Mouse (Mus musculus) embryonic facial prominence, embryonic 13.5 days (tissue): ENCODE results near the gene Gabra6. TPM values are rescaled to one million over a fixed set of nuclear protein-coding genes. Genes with fewer than 3 reads are reported as not detected.

Experiments
- polyA plus RNA-seq: library from polyadenylated mRNA; unstranded; fragments of >200 nt; fragmentation: Nextera tagmentation; extraction: Ambion mirVana; gene quantifications from 2 replicates; pipeline ENCODE4 v1.2.1, GENCODE M21; 2015

Gene Gabra6
- polyA plus RNA-seq, 1 experiment from 2014 or later = 0.11 TPM

Other genes starting within 250 kb of the Gabra6 start
- gene Gabra1, start 138.1 kb downstream of the Gabra6 start, polyA plus RNA-seq = 3.5 and 5.8 TPM in 2 replicates
- gene Gabrb2, start 98.7 kb upstream of the Gabra6 start, polyA plus RNA-seq = 1.9 and 2.3 TPM in 2 replicates